In genomic region chr13:13576469-13577205, GRCm38 (mm10) we compare ENCODE assay signal across 9 mouse cellular contexts. TPM values are rescaled to one million over a fixed set of nuclear protein-coding genes. Genes with fewer than 3 reads are reported as not detected.
A peak's percentile ranks its signal among the peaks of the same experiment; 100 is the strongest.
DNase-seq lines count a peak whose midpoint lies in the region; ATAC-seq lines count a peak whose summit lies in the region.
"Had no signal": no experiment of that assay in that cellular context is flagged by ENCODE, and none has a peak within 500 bp of the region (broad histone marks: within the 10 kb centered on the region; RNA-seq: fewer than 3 reads in every experiment).

No protein-coding gene starts in this region.

- H3K27ac ChIP-seq in heart, embryonic 16.5 days (ENCODE audit: low read length), result peak overlapping the region; percentile 53
- 0 out of 2 replicates have a peak overlapping the region, but pooled peaks have one; percentile 22 for H3K27ac ChIP-seq in limb, embryonic 15.5 days

- 34% methylated on average over 8 of the region's 8 CpGs for WGBS in heart, embryonic 16.5 days
- 35% methylated on average over 8 of the region's 8 CpGs for WGBS in limb, embryonic 15.5 days

- DNase-seq in heart, postnatal 25 days (ENCODE audit: low spot score), result no peak
- DNase-seq in 3T3-L1 (ENCODE audit: low read depth, low spot score), result peak; percentile 31
- peak; percentile 27 for DNase-seq in embryo, embryonic 9.5 days (ENCODE audit: extremely low spot score)
- no peak for DNase-seq in spleen, adult 12 weeks (ENCODE audit: low spot score)
- no peak for DNase-seq in cerebellum, postnatal 4 days (ENCODE audit: low spot score in 2 of 2)
- DNase-seq in right cerebral cortex, adult 18-20 months, result no peak
- DNase-seq: adrenal gland, adult 8-10 months had no signal

- H3K9me3 ChIP-seq in heart, embryonic 16.5 days (replicated peaks; ENCODE audit: control insufficient read depth, low read length), result no peaks in the 10 kb centered on the region
- no peaks in the 10 kb centered on the region for H3K9me3 ChIP-seq in limb, embryonic 15.5 days

- H3K27me3 ChIP-seq in heart, embryonic 16.5 days (ENCODE audit: control insufficient read depth, insufficient read depth, low read length), result no peaks in the 10 kb centered on the region
- no peaks in the 10 kb centered on the region for H3K27me3 ChIP-seq in limb, embryonic 15.5 days

- H3K4me2 ChIP-seq in heart, embryonic 16.5 days (ENCODE audit: low read depth, low read length), result peak overlapping the region; percentile 43
- no peak overlapping the region for H3K4me2 ChIP-seq in limb, embryonic 15.5 days

- peak; percentile 74 for ATAC-seq in heart, embryonic 16.5 days (replicated peaks; ENCODE audit: extremely low read depth, insufficient read depth, low FRiP score)
- no peak for ATAC-seq in limb, embryonic 15.5 days (ENCODE audit: insufficient number of reproducible peaks, low FRiP score, low TSS enrichment, low read depth)

- intact Hi-C loops in heart, postnatal 25 days (cut with DNase I), result no loop called here

- H3K9ac ChIP-seq in heart, embryonic 16.5 days (ENCODE audit: low read length), result 0 out of 2 replicates have a peak overlapping the region, but pooled peaks have one; percentile 22
- H3K9ac ChIP-seq in limb, embryonic 15.5 days, result no peak overlapping the region

- no peaks in the 10 kb centered on the region for H3K36me3 ChIP-seq in heart, embryonic 16.5 days (ENCODE audit: control insufficient read depth, insufficient read depth)
- H3K36me3 ChIP-seq in limb, embryonic 15.5 days, result no peaks in the 10 kb centered on the region

- H3K4me3 ChIP-seq in heart, embryonic 16.5 days (ENCODE audit: low read length), result peak overlapping the region; percentile 5; the same call in 1 of the 2 replicates
- H3K4me3 ChIP-seq in limb, embryonic 15.5 days, result no peak overlapping the region

- peaks cover 24% of the 10 kb centered on the region for H3K4me1 ChIP-seq in heart, embryonic 16.5 days (ENCODE audit: control insufficient read depth, insufficient read depth, low read length)
- peaks cover 13% of the 10 kb centered on the region for H3K4me1 ChIP-seq in limb, embryonic 15.5 days

RNA-seq across cellular contexts. Expression of gene Lyst, which starts 13.6 kb away (rescaled TPM):
- polyA plus RNA-seq in heart, embryonic 16.5 days (2015; fragmentation: Nextera tagmentation; extraction: Ambion mirVana), result 3.2 TPM in 2 replicates
- 10 to 100 TPM in 1 of 2 experiments, 1 to 10 TPM in 1; 8.3 to 12.0 TPM for total RNA-seq in heart, postnatal 25 days (2021)
- 5.2 and 7.6 TPM in 2 replicates for polyA plus RNA-seq in limb, embryonic 15.5 days (2015; fragmentation: Nextera tagmentation; extraction: Ambion mirVana)

Comparison
In these comparisons a context has a peak if more than half of its experiments do, and no peak if none do; other contexts are left out.
1. DNase-seq: peak in 3T3-L1 (single experiment) and embryo, embryonic 9.5 days (single experiment); none in heart, postnatal 25 days (single experiment), spleen, adult 12 weeks (single experiment), cerebellum, postnatal 4 days (0 of 2) and right cerebral cortex, adult 18-20 months (single experiment).